ENCODE assay signal across 17 mouse cellular contexts in the genomic region with DNA sequence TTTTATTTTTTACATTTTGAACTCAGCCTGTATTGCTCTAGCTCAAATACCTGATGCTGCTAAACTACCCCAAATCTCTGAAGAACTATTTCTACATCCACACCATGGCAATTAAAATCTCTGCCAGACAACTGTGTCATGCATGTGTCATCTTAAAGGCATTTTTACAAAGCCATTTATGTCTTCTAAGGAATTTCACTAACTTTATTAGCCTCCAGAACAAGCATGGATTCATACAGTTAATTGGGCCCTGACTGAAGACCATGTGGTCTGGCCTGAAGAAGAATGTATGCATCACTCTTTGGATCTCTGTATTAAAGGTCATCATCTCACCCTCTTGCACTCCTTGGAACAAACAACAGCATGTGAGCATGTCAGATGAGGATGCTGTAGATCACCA.
"Had no signal": no experiment of that assay in that cellular context is flagged by ENCODE, and none has a peak within 500 bp of the region (broad histone marks: within the 10 kb centered on the region; RNA-seq: fewer than 3 reads in every experiment).

No protein-coding gene starts in this region.

- H3K4me3 ChIP-seq: lung, embryonic 15.5 days; midbrain, embryonic 10.5 days; midbrain, embryonic 12.5 days; neural tube, embryonic 12.5 days had no signal

- H3K36me3 ChIP-seq: lung, embryonic 15.5 days; midbrain, embryonic 10.5 days; midbrain, embryonic 12.5 days; neural tube, embryonic 12.5 days had no signal

- DNase-seq: lung, adult 2 months; lung, postnatal 14 days; lung, postnatal 36 days; midbrain, embryonic 14.5 days; right cerebral cortex, postnatal 14 days; spleen, adult 18-20 months; thymus, adult 2 months; thymus, postnatal 14 days; thymus, postnatal 36 days had no signal

- H3K4me1 ChIP-seq: lung, embryonic 15.5 days; midbrain, embryonic 10.5 days; midbrain, embryonic 12.5 days; neural tube, embryonic 12.5 days had no signal

- H3K27me3 ChIP-seq: lung, embryonic 15.5 days; midbrain, embryonic 12.5 days; neural tube, embryonic 12.5 days had no signal

- H3K27ac ChIP-seq: liver, embryonic 14.5 days; lung, embryonic 15.5 days; macrophage; midbrain, embryonic 10.5 days; midbrain, embryonic 12.5 days; neural tube, embryonic 12.5 days had no signal

- ATAC-seq: lung, postnatal 0 days; midbrain, embryonic 16.5 days had no signal
